Mouse (Mus musculus): ENCODE data around the gene Cnksr3. TPM values are rescaled to one million over a fixed set of nuclear protein-coding genes. Genes with fewer than 3 reads are reported as not detected.
A peak's percentile ranks its signal among the peaks of the same experiment; 100 is the strongest.

Cnksr3 gene
- 10 to 100 TPM; 11.6 to 11.9 TPM for total RNA-seq (2021)
- long read RNA-seq, experiment 1, transcript Cnksr3-201 (13 exons, 3,447 nt) = major isoform, 8 of 13 reads
- long read RNA-seq, experiment 1, partial matches to known transcripts = 5 of 13 reads
- long read RNA-seq, experiment 1, other reads (novel, unspliced or antisense) = 0 of 13 reads
- long read RNA-seq, experiment 2, transcript Cnksr3-201 (13 exons, 3,447 nt) = major isoform, 6 of 11 reads
- long read RNA-seq, experiment 2, partial matches to known transcripts = 1 of 11 reads
- long read RNA-seq, experiment 2, other reads (novel, unspliced or antisense) = 4 of 11 reads

- DNase-seq = peak; percentile 99
Observed at GRCm38 (mm10) chr10:7211696-7212482, at the start of gene Cnksr3. Gene Cnksr3 (minus strand): TSS chr10:7212237.

GRCm38 (mm10) chr10:7260166-7261108, 48.4 kb upstream of the Cnksr3 start:
- DNase-seq = no peak

- DNase-seq = no peak
Observed at GRCm38 (mm10) chr10:7258607-7259006, 46.6 kb upstream of the Cnksr3 start.

GRCm38 (mm10) chr10:7250455-7250854, 38.4 kb upstream of the Cnksr3 start:
- no peak for DNase-seq

- DNase-seq = no peak
Observed at GRCm38 (mm10) chr10:7234601-7235000, 22.6 kb upstream of the Cnksr3 start.

- DNase-seq = no peak
Observed at GRCm38 (mm10) chr10:7217551-7218127, 5.6 kb upstream of the Cnksr3 start.

- DNase-seq = no peak
Observed at GRCm38 (mm10) chr10:7214718-7215117, 2.7 kb upstream of the Cnksr3 start.

- no peak for DNase-seq
Observed at GRCm38 (mm10) chr10:7213066-7213630, 1.1 kb upstream of the Cnksr3 start.

GRCm38 (mm10) chr10:7212537-7212936, 500 bp upstream of the Cnksr3 start:
- DNase-seq = peak; percentile 72

GRCm38 (mm10) chr10:7210991-7211695, 894 bp downstream of the Cnksr3 start:
- DNase-seq = peak; percentile 85

GRCm38 (mm10) chr10:7209691-7210455, 2.2 kb downstream of the Cnksr3 start:
- no peak for DNase-seq

- DNase-seq = no peak
Observed at GRCm38 (mm10) chr10:7208859-7209441, 3.1 kb downstream of the Cnksr3 start.

- DNase-seq = no peak
Observed at GRCm38 (mm10) chr10:7207301-7207700, 4.7 kb downstream of the Cnksr3 start.

- no peak for DNase-seq
Observed at GRCm38 (mm10) chr10:7206571-7206970, 5.5 kb downstream of the Cnksr3 start.

- no peak for DNase-seq
Observed at GRCm38 (mm10) chr10:7205576-7205975, 6.5 kb downstream of the Cnksr3 start.

- no peak for DNase-seq
Observed at GRCm38 (mm10) chr10:7204953-7205352, 7.1 kb downstream of the Cnksr3 start.

GRCm38 (mm10) chr10:7202576-7202975, 9.5 kb downstream of the Cnksr3 start:
- peak; percentile 33 for DNase-seq

- DNase-seq = no peak
Observed at GRCm38 (mm10) chr10:7200665-7201064, 11.4 kb downstream of the Cnksr3 start.

GRCm38 (mm10) chr10:7198201-7198600, 13.8 kb downstream of the Cnksr3 start:
- DNase-seq = no peak

GRCm38 (mm10) chr10:7197733-7198132, 14.3 kb downstream of the Cnksr3 start:
- DNase-seq = no peak

Measured in adrenal gland, postnatal 10 days (tissue).